Mouse (Mus musculus) heart, postnatal 14 days (tissue): ENCODE results near the gene Rbm20. TPM values are rescaled to one million over a fixed set of nuclear protein-coding genes. Genes with fewer than 3 reads are reported as not detected.
A peak's percentile ranks its signal among the peaks of the same experiment; 100 is the strongest.

Source experiments
- DNase-seq, 2 experiments: peaks; one replicate each; pipeline ENCODE4 v3.0.0; 2021 to 2022
- intact Hi-C: fragments of 180-260 bp; cut with DNase I; formaldehyde crosslinking; loops from one replicate; pipeline ENCODE4 v1.15.1; 2025
- total RNA-seq, 2 experiments: library from RNA; stranded (reverse); gene quantifications; 2 replicates each; pipeline ENCODE4 v1.2.3; 2021

Gene Rbm20
- total RNA-seq, 2 experiments from 2014 or later: 224 to 225 TPM

- DNase-seq: no peak
- intact Hi-C loops: no loop called here
Measured at GRCm38 (mm10) chr19:53666708-53667107, 10.4 kb upstream of the Rbm20 start.

- intact Hi-C loops: no loop called here
- DNase-seq: no peak
Measured at GRCm38 (mm10) chr19:53668821-53669220, 8.3 kb upstream of the Rbm20 start.

- intact Hi-C loops: no loop called here
- peak; percentile 58 to 65 for DNase-seq
Measured at GRCm38 (mm10) chr19:53670625-53671141, 6.4 kb upstream of the Rbm20 start.

- intact Hi-C loops: no loop called here
- DNase-seq: no peak
Measured at GRCm38 (mm10) chr19:53671432-53671831, 5.7 kb upstream of the Rbm20 start.

GRCm38 (mm10) chr19:53674131-53674925, 2.8 kb upstream of the Rbm20 start:
- DNase-seq: no peak
- intact Hi-C loops: no loop called here

- DNase-seq: peak in 1 of 2 experiments; percentile 34
- intact Hi-C loops: no loop called here
Measured at GRCm38 (mm10) chr19:53676228-53676627, 878 bp upstream of the Rbm20 start.

GRCm38 (mm10) chr19:53679194-53679593, 2.1 kb downstream of the Rbm20 start:
- intact Hi-C loops: no loop called here
- DNase-seq: peak in 1 of 2 experiments; percentile 22

- DNase-seq: no peak
- intact Hi-C loops: no loop called here
Measured at GRCm38 (mm10) chr19:53679981-53680380, 2.9 kb downstream of the Rbm20 start.

GRCm38 (mm10) chr19:53682427-53682826, 5.3 kb downstream of the Rbm20 start:
- no peak for DNase-seq
- intact Hi-C loops: no loop called here

GRCm38 (mm10) chr19:53687592-53687991, 10.5 kb downstream of the Rbm20 start:
- intact Hi-C loops: no loop called here
- DNase-seq: no peak

- intact Hi-C loops: no loop called here
- DNase-seq: no peak
Measured at GRCm38 (mm10) chr19:53690816-53691215, 13.7 kb downstream of the Rbm20 start.

- no peak for DNase-seq
- intact Hi-C loops: no loop called here
Measured at GRCm38 (mm10) chr19:53694020-53694419, 16.9 kb downstream of the Rbm20 start.

GRCm38 (mm10) chr19:53696079-53696478, 19.0 kb downstream of the Rbm20 start:
- intact Hi-C loops: no loop called here
- no peak for DNase-seq

GRCm38 (mm10) chr19:53696655-53697054, 19.5 kb downstream of the Rbm20 start:
- DNase-seq: no peak
- intact Hi-C loops: no loop called here

GRCm38 (mm10) chr19:53697376-53698126, 20.4 kb downstream of the Rbm20 start:
- intact Hi-C loops: no loop called here
- peak; percentile 54 to 63 for DNase-seq

GRCm38 (mm10) chr19:53699671-53700070, 22.6 kb downstream of the Rbm20 start:
- no peak for DNase-seq
- intact Hi-C loops: no loop called here

GRCm38 (mm10) chr19:53701434-53701833, 24.3 kb downstream of the Rbm20 start:
- intact Hi-C loops: no loop called here
- no peak for DNase-seq

- DNase-seq: peak; percentile 64 to 75
- intact Hi-C loops: no loop called here
Measured at GRCm38 (mm10) chr19:53704895-53705823, 28.1 kb downstream of the Rbm20 start.

- peak; percentile 61 to 74 for DNase-seq
- intact Hi-C loops: no loop called here
Measured at GRCm38 (mm10) chr19:53708401-53708800, 31.3 kb downstream of the Rbm20 start.

GRCm38 (mm10) chr19:53710861-53711260, 33.8 kb downstream of the Rbm20 start:
- DNase-seq: no peak
- intact Hi-C loops: no loop called here
